Mouse (Mus musculus) spleen, postnatal 36 days (tissue): ENCODE data around the gene Pacsin3.

Experiments used
- DNase-seq, 2 experiments: peaks; one replicate each; pipeline ENCODE4 v3.0.0; 2022; ENCODE audit warnings: low spot score in 2 of 2, mixed read lengths in 1 of 2

The Pacsin3 gene

DNA sequence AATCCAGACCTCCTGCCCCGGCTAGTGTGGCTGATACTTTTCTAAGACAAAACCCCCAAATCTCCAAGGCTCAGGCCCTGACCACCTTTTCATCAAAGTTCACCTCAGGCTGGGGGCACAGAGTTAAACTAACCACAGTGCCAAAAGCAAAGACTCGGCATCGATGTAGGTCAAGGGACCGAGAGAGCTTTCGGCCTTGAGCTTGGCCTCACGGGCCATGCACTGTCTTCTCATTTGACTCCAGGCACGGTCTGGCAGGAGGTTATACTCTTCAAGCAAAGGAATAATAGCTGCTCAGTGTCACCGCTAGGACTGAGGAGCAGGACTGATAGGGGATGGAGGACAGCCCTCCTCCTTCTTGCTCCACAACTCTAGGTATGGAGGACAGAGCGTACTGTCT is 50.2 kb downstream of the Pacsin3 start:
- no peak for DNase-seq

- no peak for DNase-seq
Measured at GRCm38 (mm10) chr2:91306589-91306988, 50.8 kb downstream of the Pacsin3 start.

- no peak for DNase-seq
Measured at GRCm38 (mm10) chr2:91308680-91309079, 52.9 kb downstream of the Pacsin3 start.

- no peak for DNase-seq
Measured at GRCm38 (mm10) chr2:91309546-91309945, 53.8 kb downstream of the Pacsin3 start.

DNA sequence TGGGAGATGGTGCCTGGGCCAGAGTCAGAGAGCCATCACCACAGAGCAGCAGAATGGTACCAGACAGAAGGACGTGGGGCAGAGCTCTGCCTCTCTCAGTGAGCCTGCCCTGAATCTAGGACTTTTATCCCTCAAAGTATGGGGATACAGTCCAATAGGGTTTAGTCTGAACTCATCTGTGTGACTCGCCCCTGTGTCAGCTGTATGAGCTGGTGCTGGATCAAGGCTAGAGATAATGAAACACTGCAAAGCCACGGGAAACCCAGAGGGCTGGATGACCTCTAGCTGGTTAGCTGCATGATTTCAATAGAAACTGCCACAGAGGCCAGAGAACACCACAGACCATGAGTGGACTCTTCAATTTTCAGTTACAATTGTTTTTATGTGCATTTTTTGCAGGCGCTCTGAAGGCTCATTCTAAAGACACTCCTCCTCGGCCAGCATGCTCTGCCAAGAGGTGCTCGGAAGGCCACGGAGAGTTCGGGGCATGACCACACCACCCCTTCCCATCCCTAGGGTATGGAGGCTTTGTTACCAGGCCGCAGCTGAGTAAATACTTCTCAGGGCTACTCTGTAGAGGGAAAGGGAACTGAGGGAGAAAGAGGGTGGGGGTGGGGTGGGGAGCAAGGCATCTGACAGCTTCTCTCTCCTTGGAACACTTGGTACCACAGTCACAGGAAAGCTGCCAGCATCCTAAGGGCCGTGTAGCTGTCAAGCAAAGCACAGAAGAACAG is 57.0 kb downstream of the Pacsin3 start:
- DNase-seq, result no peak

GRCm38 (mm10) chr2:91314184-91314583 is 58.4 kb downstream of the Pacsin3 start:
- DNase-seq, result no peak
